Mouse (Mus musculus): Measurements from ENCODE around the gene AL731706.2.

- TF ChIP-seq MAX (IDR thresholded peaks at IDR 0.05; ENCODE audit: low read depth) = no peak
- no peak for TF ChIP-seq POLR2A (IDR thresholded peaks at IDR 0.05; ENCODE audit: insufficient read length, low read depth)
- no peak for TF ChIP-seq CEBPB (IDR thresholded peaks at IDR 0.05; ENCODE audit: insufficient read depth, poor library complexity, severe bottlenecking)
- TF ChIP-seq REST (IDR thresholded peaks at IDR 0.05; ENCODE audit: insufficient read depth, insufficient read length) = no peak
These were observed 35.1 kb downstream of the AL731706.2 start for GRCm38 (mm10) chr2:136850366-136850765.
